ENCODE assay signal across 11 mouse cellular contexts in genomic region chr4:151229073-151229472, GRCm38 (mm10).
"Had no signal": no experiment of that assay in that cellular context is flagged by ENCODE, and none has a peak within 500 bp of the region (broad histone marks: within the 10 kb centered on the region; RNA-seq: fewer than 3 reads in every experiment).

No protein-coding gene starts in this region.

- ATAC-seq: hindbrain, embryonic 16.5 days; inflammation-experienced regulatory T-cells, adult 6 months; liver, embryonic 12.5 days; midbrain, embryonic 13.5 days had no signal

- H3K4me2 ChIP-seq: limb, embryonic 15.5 days; liver, embryonic 12.5 days; midbrain, embryonic 13.5 days had no signal

- DNase-seq: kidney, adult 8-10 months; kidney, postnatal 25 days; right cerebral cortex, postnatal 25 days; thymus, postnatal 36 days had no signal

- H3K27me3 ChIP-seq: liver, embryonic 12.5 days; megakaryocyte, embryonic 14.5 days had no signal

- H3K27ac ChIP-seq: left cerebral cortex, adult 2 months; limb, embryonic 15.5 days; liver, embryonic 12.5 days; midbrain, embryonic 13.5 days had no signal

- H3K4me3 ChIP-seq: left cerebral cortex, adult 2 months; limb, embryonic 15.5 days; liver, embryonic 12.5 days; megakaryocyte, embryonic 14.5 days; midbrain, embryonic 13.5 days had no signal

- H3K9ac ChIP-seq: limb, embryonic 15.5 days; liver, embryonic 12.5 days; midbrain, embryonic 13.5 days had no signal

- H3K4me1 ChIP-seq: liver, embryonic 12.5 days; megakaryocyte, embryonic 14.5 days had no signal

- H3K9me3 ChIP-seq: limb, embryonic 15.5 days; liver, embryonic 12.5 days; midbrain, embryonic 13.5 days had no signal

- H3K36me3 ChIP-seq: limb, embryonic 15.5 days; liver, embryonic 12.5 days; midbrain, embryonic 13.5 days had no signal
